Mouse (Mus musculus) MEL (cell line): Measurements from ENCODE around the gene Prss44.

Experiments used
- CHD1 ChIP-seq: IDR thresholded peaks from 2 replicates; pipeline ENCODE4 v1.6.1; 2012; ENCODE audit warnings: low read depth, mild to moderate bottlenecking, inconsistent platforms, low read length, improper control_type of control experiment
- CTCF ChIP-seq, 3 experiments: IDR thresholded peaks in 2 of 3; conservative IDR thresholded peaks in 1 of 3; 2 replicates each; pipeline ENCODE4 v1.5.1; 2011 to 2012; ENCODE audit warnings: low read length in 3 of 3, low read depth in 2 of 3, mild to moderate bottlenecking in 2 of 3, improper control_type of control experiment in 1 of 3, inconsistent platforms in 1 of 3, mixed read lengths in 1 of 3, moderate library complexity in 1 of 3; ENCODE audit not compliant: control insufficient read depth in 1 of 3, insufficient read depth in 1 of 3, poor library complexity in 1 of 3, severe bottlenecking in 1 of 3
- E2F4 ChIP-seq: IDR thresholded peaks from 2 replicates; pipeline ENCODE4 v1.6.1; 2011; ENCODE audit warnings: low read depth, low read length, improper control_type of control experiment, borderline replicate concordance
- ELF1 ChIP-seq: IDR thresholded peaks from 2 replicates; pipeline ENCODE4 v1.6.1; 2014; ENCODE audit warnings: low read depth, mild to moderate bottlenecking, inconsistent platforms, low read length, improper control_type of control experiment, moderate library complexity
- EP300 ChIP-seq, 2 experiments: IDR thresholded peaks; 2 replicates each; pipeline ENCODE4 v1.6.1; 2011; ENCODE audit warnings: improper control_type of control experiment in 2 of 2, low read length in 2 of 2, low read depth in 1 of 2, mild to moderate bottlenecking in 1 of 2
- GATA1 ChIP-seq: IDR thresholded peaks from 2 replicates; pipeline ENCODE4 v1.6.1; 2011; ENCODE audit warnings: low read depth, low read length, improper control_type of control experiment
- MAX ChIP-seq: IDR thresholded peaks from 2 replicates; pipeline ENCODE4 v1.6.1; 2011; ENCODE audit warnings: low read length, improper control_type of control experiment
- POLR2A ChIP-seq, 2 experiments: IDR thresholded peaks; 2 replicates each; pipeline ENCODE4 v1.6.1; 2011 to 2012; ENCODE audit warnings: low read length in 2 of 2, mild to moderate bottlenecking in 2 of 2, control low read depth in 1 of 2, improper control_type of control experiment in 1 of 2, low read depth in 1 of 2, moderate library complexity in 1 of 2; ENCODE audit not compliant: control insufficient read depth in 1 of 2, insufficient read depth in 1 of 2, poor library complexity in 1 of 2
- USF1 ChIP-seq: IDR thresholded peaks from 2 replicates; pipeline ENCODE4 v1.6.1; 2014; ENCODE audit warnings: low read depth, mild to moderate bottlenecking, inconsistent platforms, low read length, improper control_type of control experiment, moderate library complexity
- ZKSCAN1 ChIP-seq: IDR thresholded peaks from 2 replicates; pipeline ENCODE4 v1.6.1; 2012; ENCODE audit warnings: low read depth, mild to moderate bottlenecking, inconsistent platforms, low read length, improper control_type of control experiment, moderate library complexity
- ZNF384 ChIP-seq: IDR thresholded peaks from 2 replicates; pipeline ENCODE4 v1.6.1; 2012; ENCODE audit warnings: low read depth, mild to moderate bottlenecking, inconsistent platforms, low read length, improper control_type of control experiment

- no peak for TF ChIP-seq CTCF (IDR thresholded peaks at IDR 0.05 in 2 of 3, conservative IDR thresholded peaks at IDR 0.05 in 1 of 3; ENCODE audit: control insufficient read depth in 1 of 3, insufficient read depth in 1 of 3, low read depth in 2 of 3, low read length in 3 of 3, poor library complexity in 1 of 3, severe bottlenecking in 1 of 3)
- TF ChIP-seq EP300 (IDR thresholded peaks at IDR 0.05; ENCODE audit: low read depth in 1 of 2, low read length in 2 of 2): no peak
- TF ChIP-seq USF1: no peak
- TF ChIP-seq E2F4: no peak
- no peak for TF ChIP-seq ZNF384
- no peak for TF ChIP-seq ZKSCAN1
- no peak for TF ChIP-seq CHD1
- TF ChIP-seq ELF1: no peak
- TF ChIP-seq POLR2A (IDR thresholded peaks at IDR 0.05; ENCODE audit: control insufficient read depth in 1 of 2, insufficient read depth in 1 of 2, low read depth in 1 of 2, low read length in 2 of 2, poor library complexity in 1 of 2): no peak
- no peak for TF ChIP-seq MAX
- TF ChIP-seq GATA1: no peak
These were observed 42.1 kb downstream of the Prss44 start for GRCm38 (mm10) chr9:110855903-110856302.
